Mouse (Mus musculus): ENCODE results near the gene Pccb.
A peak's percentile ranks its signal among the peaks of the same experiment; 100 is the strongest.

The Pccb gene

DNA sequence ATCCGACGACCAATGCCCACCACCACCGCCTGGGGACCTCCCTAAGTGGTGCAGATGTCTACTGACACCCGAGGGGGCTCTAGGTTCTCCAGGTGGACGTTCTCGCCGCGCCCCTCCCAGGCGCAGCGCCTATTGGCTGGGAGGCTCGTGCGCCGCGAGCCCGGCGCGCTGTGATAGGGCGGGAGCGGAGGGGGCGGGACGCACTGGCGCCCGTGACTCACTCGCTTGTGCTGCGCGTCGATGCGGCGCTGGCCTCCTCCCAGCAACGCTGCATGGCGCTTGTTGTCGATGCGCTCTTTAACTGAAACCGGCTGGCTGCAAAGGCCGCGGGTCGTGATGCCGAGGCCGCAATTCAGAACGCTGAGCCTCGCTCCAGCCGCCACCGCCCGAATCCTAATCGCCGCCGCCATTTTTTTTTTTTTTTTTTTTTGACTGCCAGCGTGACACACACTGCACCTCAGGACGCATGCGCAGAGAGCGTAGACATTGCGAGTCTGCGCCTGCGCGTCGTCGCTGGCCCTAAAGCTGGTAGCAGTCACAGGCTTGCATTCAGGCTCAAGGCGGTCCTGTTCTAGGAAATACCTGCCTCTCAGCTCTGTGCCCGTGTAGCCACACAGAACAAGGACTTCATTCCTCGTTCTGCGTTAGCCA, at the start of gene Pccb:
Gene Pccb (minus strand): TSS at position 451 of the 651 bp plus-strand sequence.
- peak; percentile 99 for DNase-seq (ENCODE audit: low read depth)

DNA sequence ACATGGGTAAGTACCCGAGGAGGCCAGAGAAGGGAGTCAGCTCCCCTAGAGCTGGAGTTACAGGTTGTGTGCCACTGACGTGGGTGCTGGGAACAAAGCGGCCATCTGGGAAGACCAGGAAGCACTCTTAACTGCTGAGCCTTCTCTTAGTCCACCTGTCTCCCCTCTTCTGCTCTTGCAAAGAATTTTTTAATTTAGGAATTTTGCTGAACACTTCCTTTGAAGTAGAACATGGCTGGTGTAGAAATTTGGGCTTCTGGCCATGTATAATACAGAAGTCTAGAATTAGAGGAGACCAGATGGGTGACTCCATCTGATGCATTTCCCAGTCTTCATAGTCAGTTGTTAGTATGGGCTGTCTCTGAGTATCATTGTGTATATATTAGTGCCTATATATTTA, 49.0 kb upstream of the Pccb start:
- no peak for DNase-seq (ENCODE audit: low read depth)

DNA sequence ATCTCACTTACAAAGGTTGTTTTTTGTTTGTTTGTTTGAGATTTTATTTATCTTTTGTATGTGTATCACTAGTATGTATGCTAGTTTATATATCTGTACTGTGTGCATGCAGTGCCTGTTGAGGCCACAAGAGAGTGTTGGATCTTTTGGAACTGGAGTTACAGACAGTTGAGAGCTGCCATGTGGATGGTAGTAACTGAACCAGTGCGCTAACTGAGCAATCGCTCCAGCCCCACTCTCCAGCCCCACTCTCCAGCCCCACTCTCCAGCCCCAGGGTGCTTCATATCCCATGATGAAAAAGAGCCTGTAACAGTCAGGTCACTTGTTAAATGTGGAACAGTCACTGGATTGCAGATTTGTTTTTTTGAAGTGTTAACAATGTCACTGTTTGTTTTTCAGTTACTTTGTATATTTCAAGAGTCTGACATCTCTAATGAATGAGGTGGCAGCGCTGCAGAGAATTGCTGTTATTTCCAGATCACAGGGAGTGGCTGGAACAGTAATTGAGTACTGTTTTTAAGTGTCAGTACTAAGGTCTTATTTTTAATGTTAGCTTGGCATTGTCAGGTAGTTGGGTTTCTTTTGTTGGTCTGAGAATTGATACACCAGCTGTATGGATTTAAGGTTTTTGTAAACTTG, 45.5 kb upstream of the Pccb start:
- DNase-seq (ENCODE audit: low read depth) = no peak

DNA sequence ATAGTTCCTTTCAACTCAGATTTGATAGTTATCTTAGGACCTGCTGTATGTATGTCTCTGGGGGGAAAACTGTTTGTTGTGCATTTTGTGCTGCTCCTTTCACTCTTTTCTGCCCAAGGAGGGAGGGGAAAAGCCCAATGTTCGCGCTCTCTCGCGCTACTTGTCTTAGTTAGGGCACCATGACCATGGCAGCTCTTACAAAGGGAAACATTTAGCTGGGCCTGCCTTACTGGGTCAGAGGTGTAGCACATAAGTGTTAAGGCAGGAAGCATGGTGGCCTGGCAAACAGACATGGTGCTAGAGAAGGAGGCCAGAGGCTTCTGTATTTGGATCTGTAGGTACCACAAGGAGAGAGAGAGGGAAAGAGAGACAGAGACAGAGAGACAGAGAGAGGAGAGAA, 43.9 kb upstream of the Pccb start:
- DNase-seq (ENCODE audit: low read depth) = peak; percentile 58

DNA sequence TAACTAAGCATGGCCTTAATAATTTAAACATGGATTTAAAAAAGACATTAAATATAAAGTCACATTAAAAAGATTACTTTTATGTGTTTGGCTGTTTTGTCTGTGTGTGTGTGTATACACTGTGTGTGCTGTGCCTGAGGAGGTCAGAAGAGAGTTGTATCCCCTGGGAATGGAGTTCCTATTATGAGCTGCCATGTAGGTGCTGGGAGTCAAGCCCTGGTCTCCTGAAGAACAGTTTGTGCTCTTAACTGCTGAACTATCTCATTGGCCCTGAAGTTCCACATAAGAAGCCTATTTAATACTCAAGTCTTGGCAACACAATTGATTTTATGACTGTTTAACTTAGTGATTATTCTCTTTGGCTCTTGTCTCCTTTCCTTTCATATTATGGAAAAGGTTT, 42.8 kb upstream of the Pccb start:
- no peak for DNase-seq (ENCODE audit: low read depth)

DNA sequence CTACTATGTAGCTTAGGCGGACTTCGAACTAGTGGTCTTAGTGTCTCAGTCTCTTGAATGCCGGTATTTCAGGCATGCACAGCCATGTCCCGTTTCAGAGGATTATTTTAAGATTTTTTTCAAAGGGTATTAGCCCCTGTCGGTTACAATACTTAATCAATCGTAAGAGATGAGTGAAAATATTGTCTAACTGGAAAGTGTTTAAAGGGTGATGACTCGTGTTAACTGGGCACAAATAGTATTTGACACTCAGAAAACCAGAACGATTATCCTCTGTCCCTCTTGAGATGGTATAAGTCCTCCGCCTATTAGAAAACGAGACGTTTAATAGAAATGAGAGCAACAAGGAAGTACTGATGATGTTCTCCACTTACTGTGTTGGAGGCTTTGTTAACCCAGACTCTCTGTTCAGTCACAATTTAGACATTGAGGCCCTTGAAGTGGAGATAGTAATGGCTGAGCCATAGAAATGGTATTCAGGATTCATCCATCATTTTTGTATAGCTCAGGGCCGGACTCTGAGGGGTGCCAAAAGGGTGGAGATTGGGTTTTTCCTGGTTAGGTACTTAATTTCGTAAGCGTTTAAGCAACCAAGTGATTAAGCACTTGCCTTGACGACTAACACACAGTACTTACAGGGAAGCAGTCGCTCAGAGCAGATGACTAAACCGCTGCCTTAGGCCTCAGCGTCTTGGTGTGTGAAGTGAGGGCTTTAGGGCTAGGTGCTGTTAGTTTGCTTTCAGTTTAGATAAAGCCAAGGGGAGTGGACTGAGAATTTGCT, 41.6 kb upstream of the Pccb start:
- DNase-seq (ENCODE audit: low read depth) = peak; percentile 68

DNA sequence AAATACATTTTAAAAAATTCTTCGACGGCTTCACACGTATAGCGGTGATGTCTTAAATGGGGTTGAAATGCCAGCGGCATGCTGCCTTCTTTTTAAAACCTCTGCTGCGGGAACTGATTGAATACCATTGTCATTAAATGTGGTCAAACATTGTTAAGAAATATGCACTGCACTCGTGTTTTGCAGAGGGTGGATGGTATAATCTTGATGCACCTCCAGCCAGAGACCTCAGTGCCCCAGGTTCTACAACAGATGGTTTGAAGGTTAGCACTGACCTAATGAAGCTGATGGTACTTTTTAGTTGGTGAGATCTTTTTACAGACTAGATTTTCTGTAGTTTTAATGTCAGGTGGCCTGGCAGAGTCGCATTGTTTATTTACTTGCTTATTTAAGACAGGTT, 41.0 kb upstream of the Pccb start:
- no peak for DNase-seq (ENCODE audit: low read depth)

DNA sequence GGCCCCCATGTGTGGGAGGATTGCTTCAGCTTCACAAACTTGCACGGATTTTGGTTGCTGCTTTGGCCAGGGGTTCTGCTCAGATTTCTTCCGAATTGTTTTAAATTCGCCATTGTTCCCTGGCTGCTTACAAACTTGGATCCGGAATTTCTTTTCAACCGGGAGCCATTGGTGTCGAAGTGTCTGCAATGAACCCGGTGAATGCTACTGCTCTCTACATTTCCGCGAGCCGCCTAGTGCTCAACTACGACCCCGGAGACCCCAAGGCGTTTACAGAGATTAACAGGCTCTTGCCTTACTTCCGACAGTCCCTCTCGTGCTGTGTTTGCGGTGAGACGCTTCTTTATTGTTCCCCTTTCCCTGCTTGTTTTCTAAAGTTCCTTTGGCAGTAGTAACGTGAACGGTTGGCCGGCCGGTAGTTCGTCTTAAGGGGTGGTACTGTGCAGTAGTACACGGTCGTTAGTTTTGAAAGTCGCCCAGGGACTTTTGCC, 40.4 kb upstream of the Pccb start:
- peak; percentile 63 for DNase-seq (ENCODE audit: low read depth)

DNA sequence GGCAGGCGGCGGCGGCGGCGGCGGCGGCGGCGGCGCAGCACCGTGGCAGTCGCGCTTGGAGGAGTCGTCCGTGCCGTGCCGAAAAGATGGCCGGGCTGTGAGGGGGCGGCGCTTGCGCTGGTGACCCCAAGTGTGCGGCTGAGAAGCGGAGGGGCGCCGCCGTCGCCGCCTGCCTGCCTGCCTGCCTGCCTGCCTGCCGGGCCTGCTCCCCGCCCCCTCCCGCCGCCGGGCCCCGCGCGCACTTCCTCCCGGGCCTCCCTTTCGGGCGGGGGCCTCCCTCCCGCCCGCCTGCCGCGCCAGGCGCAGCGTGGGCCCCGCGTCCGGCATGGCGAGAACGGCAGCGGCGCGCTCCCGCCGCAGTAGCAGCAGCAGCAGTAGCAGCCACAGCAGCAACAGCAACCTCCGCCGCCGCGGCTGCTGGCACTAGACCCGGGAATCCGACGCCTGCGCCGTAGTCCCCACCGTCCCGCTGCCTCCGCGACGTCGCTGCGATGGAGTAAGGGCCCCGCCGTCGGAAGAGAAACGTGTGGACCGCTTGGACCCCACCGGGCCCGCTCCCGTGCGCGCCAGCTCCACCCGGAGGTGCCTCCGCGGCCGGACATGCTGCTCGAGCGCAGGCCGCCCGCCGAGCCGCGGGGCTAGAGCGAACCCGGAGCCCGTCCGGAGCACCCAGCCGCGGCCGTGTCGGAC, 39.8 kb upstream of the Pccb start:
- peak; percentile 88 for DNase-seq (ENCODE audit: low read depth)

DNA sequence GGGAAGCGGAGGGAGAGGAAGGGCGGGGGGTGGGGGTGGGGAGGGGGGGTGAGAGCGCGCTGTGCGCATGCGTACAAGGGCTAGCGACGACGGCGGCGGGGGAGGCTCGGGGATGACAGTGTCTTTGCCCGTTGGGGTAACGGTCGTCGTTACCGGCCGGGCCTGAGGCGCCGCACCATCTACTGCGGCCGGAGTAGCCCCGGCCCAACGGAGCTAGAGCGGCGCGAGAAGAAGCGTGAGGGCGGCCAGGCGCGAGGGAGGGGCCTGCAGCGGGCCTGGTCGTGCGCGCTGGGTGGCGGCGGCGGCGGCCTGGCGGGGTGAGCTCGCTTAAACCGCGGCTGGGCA, 39.3 kb upstream of the Pccb start, which contains the start of gene Msl2:
Gene Msl2 (plus strand): TSS at position 115 of the 345 bp plus-strand sequence.
- no peak for DNase-seq (ENCODE audit: low read depth)

DNA sequence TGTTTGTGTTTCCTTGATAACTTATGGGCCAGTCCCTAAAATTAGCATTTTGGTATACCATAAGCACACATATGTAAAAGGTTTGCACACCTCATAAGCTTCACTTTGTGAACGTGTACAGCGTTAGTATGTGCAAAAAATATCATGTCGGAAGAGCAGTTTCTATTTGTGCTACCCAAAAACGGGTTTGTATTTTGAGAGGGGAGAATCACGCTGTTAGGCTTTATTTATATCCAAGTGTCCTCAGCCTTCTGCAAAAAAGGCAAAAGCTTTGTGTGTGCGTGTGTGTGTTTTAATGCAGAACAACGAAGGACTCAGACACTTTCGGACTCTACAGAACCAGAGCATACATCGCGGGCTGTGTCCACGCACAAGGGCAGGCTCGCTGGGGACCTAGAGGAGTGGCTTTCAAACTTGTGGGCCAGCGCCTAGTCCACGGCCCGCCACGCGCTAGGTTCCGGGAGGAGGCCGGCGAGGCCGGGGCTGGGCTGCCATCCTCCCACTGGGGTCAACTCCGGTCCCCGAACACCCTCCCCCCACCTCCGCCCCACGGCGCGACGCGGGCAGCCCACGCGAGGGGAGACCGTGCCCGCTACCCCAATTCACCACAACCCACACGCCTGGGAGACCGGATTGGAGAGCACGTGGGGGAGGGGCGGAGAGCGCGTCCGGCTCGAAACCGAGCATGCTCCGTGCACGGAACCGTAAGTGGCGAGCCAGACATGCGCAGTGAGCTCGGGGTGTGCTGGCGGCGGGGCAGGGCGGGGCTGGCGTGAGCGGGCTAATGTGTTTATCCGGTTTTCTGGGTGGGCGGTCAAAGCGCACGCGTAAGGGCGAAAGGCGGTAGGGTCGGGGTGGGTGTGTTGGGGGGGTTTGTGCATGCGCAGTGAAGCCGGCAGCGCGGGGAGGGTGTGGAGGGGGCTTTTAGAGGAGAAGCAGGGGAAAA, 38.6 kb upstream of the Pccb start:
- DNase-seq (ENCODE audit: low read depth) = peak; percentile 99

DNA sequence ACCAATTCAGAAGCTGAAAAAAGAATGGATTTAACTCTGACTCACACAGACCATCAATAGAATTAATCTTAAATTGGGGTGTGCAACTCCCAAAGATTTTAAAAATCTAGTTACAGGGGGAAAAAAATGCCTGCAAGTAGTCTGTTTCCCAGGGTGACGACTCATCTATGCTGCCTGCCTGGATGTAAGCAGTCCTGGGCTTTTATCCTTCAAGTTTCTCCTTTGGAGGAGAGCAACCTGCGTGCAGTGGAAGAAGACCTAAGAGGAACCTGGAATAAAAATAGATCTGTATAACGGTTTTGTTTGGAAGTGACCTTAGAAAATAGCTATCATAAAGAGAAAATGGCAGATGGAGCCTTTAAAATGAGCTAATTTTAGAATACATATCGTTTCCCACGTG, 37.8 kb upstream of the Pccb start:
- no peak for DNase-seq (ENCODE audit: low read depth)

DNA sequence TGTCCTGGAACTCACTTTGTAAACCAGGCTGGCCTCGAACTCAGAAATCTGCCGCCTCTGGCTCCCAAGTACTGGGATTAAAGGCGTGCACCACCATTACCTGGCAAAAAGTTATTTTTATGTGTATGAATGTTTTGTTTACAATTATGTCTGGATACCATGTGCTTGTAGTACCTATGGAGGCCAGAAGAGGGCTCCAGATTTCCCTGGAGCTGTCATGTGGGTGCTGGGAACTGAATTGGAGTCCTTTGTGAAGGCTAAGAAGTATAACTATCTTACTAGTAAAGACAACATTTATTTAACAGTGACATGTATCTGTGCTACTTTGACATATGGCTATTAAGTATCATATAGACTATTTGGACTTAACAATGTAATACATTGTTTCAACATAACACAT, 35.1 kb upstream of the Pccb start:
- peak; percentile 57 for DNase-seq (ENCODE audit: low read depth)

DNA sequence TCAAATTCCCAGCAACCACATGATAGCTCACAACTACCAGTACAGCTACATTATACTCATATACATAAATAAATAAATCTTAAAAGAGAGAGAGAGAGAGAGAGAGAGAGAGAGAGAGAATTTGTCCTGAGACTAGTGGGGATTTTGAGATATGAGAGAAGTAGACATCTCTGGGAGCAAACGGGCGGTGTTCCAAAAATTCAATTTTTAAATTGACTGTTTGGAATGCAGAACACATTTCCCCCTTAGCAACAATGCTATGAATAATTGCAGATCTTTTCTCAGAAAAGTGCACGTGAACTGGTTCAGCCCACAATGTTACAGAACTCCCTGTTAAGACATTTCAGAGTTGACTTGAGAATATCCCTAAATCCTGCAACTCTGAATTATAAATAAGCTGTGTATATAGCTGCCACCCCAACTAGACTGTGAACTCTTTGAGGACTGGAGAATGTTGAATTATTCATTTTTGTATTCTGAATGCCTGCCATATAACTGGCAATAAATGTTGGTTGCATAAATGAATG, 30.4 kb upstream of the Pccb start:
- no peak for DNase-seq (ENCODE audit: low read depth)

DNA sequence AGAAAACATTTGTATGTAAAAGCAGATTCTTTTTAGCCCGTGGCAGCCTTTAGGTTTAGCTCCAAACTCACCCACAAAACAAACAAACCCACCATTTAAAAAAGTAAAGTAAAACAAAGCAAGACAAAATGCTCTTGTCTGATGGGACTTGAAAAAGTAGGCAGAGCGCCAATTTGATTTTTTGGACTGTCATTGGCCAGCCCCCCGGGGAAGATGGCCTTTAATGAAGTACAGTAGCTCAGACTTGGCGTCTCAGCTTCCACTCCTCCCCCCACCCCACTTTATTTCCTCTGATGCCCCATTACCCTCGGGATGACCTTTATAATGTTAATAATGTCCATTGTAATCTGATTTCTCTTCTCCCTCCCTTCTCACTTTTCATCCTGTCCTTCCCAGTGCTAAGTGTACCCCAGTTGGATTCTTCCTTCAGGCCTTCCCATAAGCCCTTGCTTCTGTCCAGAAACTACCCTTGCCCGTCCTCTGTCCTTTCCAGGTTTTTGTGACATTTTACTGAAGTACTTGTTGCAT, 27.6 kb upstream of the Pccb start:
- no peak for DNase-seq (ENCODE audit: low read depth)

DNA sequence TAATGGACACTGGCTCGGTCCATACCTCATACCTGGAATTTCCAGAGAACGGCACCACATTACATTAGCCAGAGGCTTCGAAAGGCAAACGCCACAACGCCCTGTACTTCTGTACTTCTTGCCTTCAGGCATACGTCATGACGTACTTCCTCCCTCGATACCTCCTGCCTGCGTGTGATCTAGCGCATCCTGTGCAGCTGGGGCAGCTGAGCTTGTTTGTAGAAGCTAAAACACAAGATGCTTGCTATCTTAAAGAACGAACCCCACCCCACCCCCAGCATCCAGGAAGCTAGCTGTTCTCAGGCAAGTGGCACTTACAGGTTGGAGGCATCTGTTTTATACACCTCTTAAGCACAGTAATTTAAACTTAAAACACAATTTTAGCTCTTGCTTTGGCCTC, 26.3 kb upstream of the Pccb start:
- DNase-seq (ENCODE audit: low read depth) = peak; percentile 89

DNA sequence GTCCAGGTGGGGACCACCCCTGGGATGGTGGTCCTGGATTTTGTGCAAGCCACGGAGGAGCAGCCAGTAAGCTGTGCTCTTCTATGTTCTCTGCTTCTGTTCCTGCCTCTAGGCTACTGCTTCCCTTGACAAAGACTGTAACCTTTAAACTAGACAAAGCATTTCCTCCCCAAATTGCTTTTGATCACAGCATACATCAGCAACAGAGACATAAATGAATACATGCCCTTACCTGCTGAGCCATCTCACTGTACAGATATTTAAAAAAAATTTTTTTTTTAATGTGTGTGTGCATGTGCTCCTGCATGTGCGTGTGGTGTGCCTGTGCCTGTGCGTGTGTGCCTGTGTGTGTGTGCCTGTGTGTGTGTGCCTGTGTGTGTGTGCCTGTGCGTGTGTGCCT, 22.5 kb upstream of the Pccb start:
- DNase-seq (ENCODE audit: low read depth) = no peak

DNA sequence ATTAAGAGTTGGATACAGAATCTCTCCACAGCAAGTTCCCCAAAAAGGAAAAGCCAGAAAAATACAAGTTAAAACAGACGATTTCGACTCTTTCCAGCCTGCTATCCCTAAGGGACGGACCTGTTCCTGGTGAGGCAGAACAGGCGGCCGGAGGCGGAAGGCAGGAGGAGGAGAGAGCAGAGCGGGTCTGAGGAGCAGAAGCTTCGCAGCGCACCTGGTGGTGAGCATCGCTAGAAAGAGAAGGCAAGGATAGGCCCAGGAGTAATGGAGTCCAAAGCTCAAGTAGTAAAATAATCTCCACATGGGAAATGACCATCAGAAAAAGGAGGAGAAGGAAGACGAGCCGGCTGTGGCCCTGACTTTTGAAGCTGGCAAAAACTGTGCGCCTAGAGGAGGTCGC, 18.6 kb upstream of the Pccb start:
- DNase-seq (ENCODE audit: low read depth) = no peak

DNA sequence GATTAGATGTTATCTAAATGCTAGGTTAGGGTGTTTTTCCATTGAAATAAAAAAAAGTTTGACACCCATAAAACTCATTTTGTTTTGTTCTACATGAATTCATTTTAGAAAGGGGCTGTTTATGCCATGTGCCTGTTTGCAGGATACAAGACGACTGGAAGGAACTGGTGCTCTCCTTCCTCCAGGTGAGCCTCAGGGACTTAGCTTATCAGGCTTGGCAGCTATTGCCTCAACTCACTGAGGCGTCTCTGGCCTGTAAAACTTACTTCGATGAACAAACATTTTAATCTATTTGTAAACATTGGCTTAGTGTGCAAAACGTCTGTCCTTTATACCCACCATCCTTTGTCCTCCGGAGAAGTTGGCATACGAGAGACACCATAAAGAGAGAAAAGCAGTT, 18.0 kb upstream of the Pccb start:
- DNase-seq (ENCODE audit: low read depth) = no peak

DNA sequence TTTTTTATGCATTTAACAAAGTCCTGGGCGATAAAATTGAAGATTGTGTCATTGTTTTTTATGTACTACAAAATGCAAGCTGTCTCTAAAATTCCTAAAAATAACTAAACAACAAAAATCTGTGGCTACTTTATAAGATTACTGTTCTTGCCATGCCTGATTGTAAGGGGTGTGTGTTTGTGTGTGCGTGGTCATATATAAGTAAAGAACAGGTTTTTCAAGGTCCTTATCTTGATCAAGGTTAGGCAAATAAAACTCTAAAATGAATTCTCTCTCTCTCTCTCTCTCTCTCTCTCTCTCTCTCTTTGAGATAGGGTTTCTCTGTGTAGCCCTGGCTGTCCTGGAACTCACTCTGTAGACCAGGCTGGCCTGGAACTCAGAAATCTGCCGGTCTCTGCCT, 17.3 kb upstream of the Pccb start:
- DNase-seq (ENCODE audit: low read depth) = no peak

Data from induced T-regulatory cell, adult 2 months (primary cell).